Mouse (Mus musculus) myocyte (in vitro differentiated cells): ENCODE results near the gene Crlf1. TPM values are rescaled to one million over a fixed set of nuclear protein-coding genes. Genes with fewer than 3 reads are reported as not detected.

ENCODE experiments used
- H3K27me3 ChIP-seq: one replicate; pipeline ENCODE4 v1.6.1; 2011; ENCODE audit not compliant: control insufficient read depth, insufficient read depth, insufficient read length
- H3K36me3 ChIP-seq: one replicate; pipeline ENCODE4 v1.6.1; 2011; ENCODE audit not compliant: control insufficient read depth, insufficient read depth
- H3K4me2 ChIP-seq: one replicate; pipeline ENCODE4 v1.6.1; 2011; ENCODE audit warnings: low read depth, control low read depth
- H3K4me3 ChIP-seq: one replicate; pipeline ENCODE4 v1.5.1; 2011; ENCODE audit warnings: mild to moderate bottlenecking, control low read depth, moderate library complexity
- H3K79me2 ChIP-seq: one replicate; pipeline ENCODE4 v1.6.1; 2011; ENCODE audit not compliant: control insufficient read depth, insufficient read depth
- H3ac ChIP-seq: one replicate; pipeline ENCODE4 v1.6.1; 2011; ENCODE audit not compliant: control insufficient read depth, insufficient read length
- CEBPB ChIP-seq: IDR thresholded peaks from 2 replicates; pipeline ENCODE4 v1.6.1; 2011; ENCODE audit warnings: mild to moderate bottlenecking, moderate library complexity; ENCODE audit not compliant: poor library complexity, insufficient read depth, severe bottlenecking
- E2F4 ChIP-seq: IDR thresholded peaks from one replicate; pipeline ENCODE4 v1.6.1; 2011; ENCODE audit warnings: mild to moderate bottlenecking, control low read depth, moderate library complexity; ENCODE audit not compliant: insufficient read depth
- MAX ChIP-seq: IDR thresholded peaks from one replicate; pipeline ENCODE4 v1.6.1; 2011; ENCODE audit warnings: low read depth, mild to moderate bottlenecking, control low read depth
- MYOD1 ChIP-seq, 3 experiments: IDR thresholded peaks; one replicate each; pipeline ENCODE4 v1.6.1; 2011; ENCODE audit warnings: control low read depth in 2 of 3, low read depth in 2 of 3, mild to moderate bottlenecking in 2 of 3, moderate library complexity in 1 of 3; ENCODE audit not compliant: insufficient read length in 2 of 3, control insufficient read depth in 1 of 3
- MYOG ChIP-seq, 3 experiments: IDR thresholded peaks; one replicate each; pipeline ENCODE4 v1.6.1; 2011; ENCODE audit warnings: control low read depth in 2 of 3, low read depth in 2 of 3, mild to moderate bottlenecking in 2 of 3; ENCODE audit not compliant: insufficient read length in 2 of 3, control insufficient read depth in 1 of 3, insufficient read depth in 1 of 3
- POLR2A ChIP-seq: IDR thresholded peaks from one replicate; pipeline ENCODE4 v1.6.1; 2011; ENCODE audit warnings: low read depth, mild to moderate bottlenecking, control low read depth, moderate library complexity; ENCODE audit not compliant: insufficient read length
- POLR2AphosphoS2 ChIP-seq: IDR thresholded peaks from one replicate; pipeline ENCODE4 v1.6.1; 2011; ENCODE audit warnings: low read depth, control low read depth; ENCODE audit not compliant: insufficient read length
- REST ChIP-seq: IDR thresholded peaks from one replicate; pipeline ENCODE4 v1.6.1; 2011; ENCODE audit warnings: mild to moderate bottlenecking, control low read depth, moderate library complexity; ENCODE audit not compliant: insufficient read depth, insufficient read length
- SRF ChIP-seq: IDR thresholded peaks from one replicate; pipeline ENCODE4 v1.6.1; 2011; ENCODE audit warnings: low read depth; ENCODE audit not compliant: control insufficient read depth, insufficient read length
- TCF12 ChIP-seq: IDR thresholded peaks from one replicate; pipeline ENCODE4 v1.6.1; 2011; ENCODE audit warnings: mild to moderate bottlenecking, control low read depth; ENCODE audit not compliant: poor library complexity, insufficient read depth, severe bottlenecking
- TCF3 ChIP-seq: IDR thresholded peaks from one replicate; pipeline ENCODE4 v1.6.1; 2011; ENCODE audit warnings: low read depth, control low read depth; ENCODE audit not compliant: insufficient read length
- USF1 ChIP-seq: IDR thresholded peaks from one replicate; pipeline ENCODE4 v1.6.1; 2011; ENCODE audit warnings: low read depth, mild to moderate bottlenecking, control low read depth, moderate library complexity
- polyA plus RNA-seq: library from polyadenylated mRNA; unstranded; fragments of >200 nt; fragmentation: generic; extraction: Trizol; gene quantifications from one replicate; pipeline ENCODE4 v1.2.1, GENCODE M21; 2012; ENCODE audit warnings: missing spikeins

Gene Crlf1
- polyA plus RNA-seq, 1 experiment: 99.1 TPM

- H3K36me3 ChIP-seq: no peaks in the 10 kb centered on the region
- no peak overlapping the region for H3K4me2 ChIP-seq
- H3K79me2 ChIP-seq: peaks cover 6% of the 10 kb centered on the region
- no peaks in the 10 kb centered on the region for H3K27me3 ChIP-seq
- no peak overlapping the region for H3K4me3 ChIP-seq
- no peak for TF ChIP-seq TCF3
- TF ChIP-seq POLR2A: no peak
- no peak for TF ChIP-seq MYOG (IDR thresholded peaks at IDR 0.05; ENCODE audit: control insufficient read depth in 1 of 3, insufficient read depth in 1 of 3, insufficient read length in 2 of 3, low read depth in 2 of 3)
- no peak for TF ChIP-seq E2F4
- no peak for TF ChIP-seq POLR2AphosphoS2
- no peak for TF ChIP-seq MYOD1 (IDR thresholded peaks at IDR 0.05; ENCODE audit: control insufficient read depth in 1 of 3, insufficient read length in 2 of 3, low read depth in 2 of 3)
- no peak for TF ChIP-seq TCF12
- no peak for TF ChIP-seq CEBPB
- no peak for TF ChIP-seq SRF
- no peak for TF ChIP-seq MAX
- TF ChIP-seq USF1: no peak
- no peak for TF ChIP-seq REST
- no peak overlapping the region for H3ac ChIP-seq
Measured at GRCm38 (mm10) chr8:70500386-70501301, 7.7 kb downstream of the Crlf1 start.

- no peaks in the 10 kb centered on the region for H3K36me3 ChIP-seq
- H3K4me3 ChIP-seq: no peak overlapping the region
- H3K79me2 ChIP-seq: peaks cover 7% of the 10 kb centered on the region
- TF ChIP-seq E2F4 (no peak), SRF (no peak), TCF3 (no peak), MYOG (IDR thresholded peaks at IDR 0.05; ENCODE audit: control insufficient read depth in 1 of 3, insufficient read depth in 1 of 3, insufficient read length in 2 of 3, low read depth in 2 of 3) (peak in 1 of 3 experiments; percentile 50), POLR2AphosphoS2 (peak; percentile 7), MYOD1 (IDR thresholded peaks at IDR 0.05; ENCODE audit: control insufficient read depth in 1 of 3, insufficient read length in 2 of 3, low read depth in 2 of 3) (peak in 1 of 3 experiments; percentile 43)
- no peaks in the 10 kb centered on the region for H3K27me3 ChIP-seq
- no peak overlapping the region for H3ac ChIP-seq
- H3K4me2 ChIP-seq: no peak overlapping the region
Measured at GRCm38 (mm10) chr8:70501820-70502529, 9.0 kb downstream of the Crlf1 start.

- Histone ChIP-seq H3K79me2 (peaks cover 7% of the 10 kb centered on the region), H3ac (no peak overlapping the region), H3K27me3 (no peaks in the 10 kb centered on the region), H3K4me3 (no peak overlapping the region), H3K4me2 (peak overlapping the region; percentile 48), H3K36me3 (peaks cover under 1% of the 10 kb centered on the region)
- TF ChIP-seq E2F4 (no peak), SRF (no peak), POLR2AphosphoS2 (no peak), MAX (no peak)
Measured at GRCm38 (mm10) chr8:70502540-70502939, 9.6 kb downstream of the Crlf1 start.

GRCm38 (mm10) chr8:70503062-70503750 is 10.2 kb downstream of the Crlf1 start:
- Histone ChIP-seq H3K79me2 (peaks cover 7% of the 10 kb centered on the region), H3K36me3 (peaks cover 8% of the 10 kb centered on the region), H3K27me3 (no peaks in the 10 kb centered on the region), H3K4me2 (peak overlapping the region; percentile 95), H3ac (no peak overlapping the region), H3K4me3 (no peak overlapping the region)
- TF ChIP-seq USF1 (no peak), POLR2A (peak; percentile 16)

GRCm38 (mm10) chr8:70504291-70504716 is 11.3 kb downstream of the Crlf1 start:
- H3K4me3 ChIP-seq: peak overlapping the region; percentile 60
- peak overlapping the region; percentile 95 for H3K4me2 ChIP-seq
- H3K79me2 ChIP-seq: peaks cover 16% of the 10 kb centered on the region
- H3K27me3 ChIP-seq: no peaks in the 10 kb centered on the region
- TF ChIP-seq TCF12: peak; percentile 28
- TF ChIP-seq REST: no peak
- peak in 2 of 3 experiments; percentile 63 to 89 for TF ChIP-seq MYOG (IDR thresholded peaks at IDR 0.05; ENCODE audit: control insufficient read depth in 1 of 3, insufficient read depth in 1 of 3, insufficient read length in 2 of 3, low read depth in 2 of 3)
- TF ChIP-seq CEBPB: 0 out of 2 replicates have a peak, but pooled peaks have one; percentile 3
- no peak for TF ChIP-seq USF1
- no peak for TF ChIP-seq POLR2A
- no peak for TF ChIP-seq SRF
- peak; percentile 79 for TF ChIP-seq POLR2AphosphoS2
- no peak for TF ChIP-seq TCF3
- TF ChIP-seq MYOD1 (IDR thresholded peaks at IDR 0.05; ENCODE audit: control insufficient read depth in 1 of 3, insufficient read length in 2 of 3, low read depth in 2 of 3): peak in 2 of 3 experiments; percentile 81 to 92
- TF ChIP-seq E2F4: no peak
- TF ChIP-seq MAX: no peak
- no peak overlapping the region for H3ac ChIP-seq
- H3K36me3 ChIP-seq: peaks cover 10% of the 10 kb centered on the region
